Mouse (Mus musculus) heart, embryonic 12.5 days (tissue): ENCODE results near the gene Reg1. TPM values are rescaled to one million over a fixed set of nuclear protein-coding genes. Genes with fewer than 3 reads are reported as not detected.
"Not testable (repeated sequence)": the region's sequence is repeated elsewhere in the genome, so short reads cannot be mapped to it uniquely, and the experiment has no call there.

Source experiments
- ATAC-seq: fragments of 200-750 bp; cut with Nextera tagmentation; 2 replicates; pipeline ENCODE4 v1.8.0; 2017; ENCODE audit warnings: moderate TSS enrichment, moderate library complexity; ENCODE audit not compliant: insufficient number of reproducible peaks, low FRiP score
- H3K27ac ChIP-seq: fragments of 300-500 bp; sonication (generic); 2 replicates; pipeline ENCODE4 v1.5.1; 2016; ENCODE audit warnings: mild to moderate bottlenecking, moderate library complexity; ENCODE audit not compliant: poor library complexity, severe bottlenecking
- H3K27me3 ChIP-seq: fragments of 300-500 bp; sonication (generic); replicated peaks from 2 replicates; pipeline ENCODE4 v1.6.1; 2016; ENCODE audit warnings: mild to moderate bottlenecking, moderate library complexity
- H3K36me3 ChIP-seq: fragments of 300-500 bp; sonication (generic); 2 replicates; pipeline ENCODE4 v1.6.1; 2016; ENCODE audit warnings: mild to moderate bottlenecking, moderate library complexity
- H3K4me1 ChIP-seq: fragments of 300-500 bp; sonication (generic); replicated peaks from 2 replicates; pipeline ENCODE4 v1.6.1; 2016; ENCODE audit warnings: mild to moderate bottlenecking
- H3K4me2 ChIP-seq: fragments of 300-500 bp; sonication (generic); 2 replicates; pipeline ENCODE4 v1.6.1; 2016; ENCODE audit warnings: mild to moderate bottlenecking, moderate library complexity
- H3K4me3 ChIP-seq: fragments of 300-500 bp; sonication (generic); 2 replicates; pipeline ENCODE4 v1.5.1; 2016; ENCODE audit warnings: mild to moderate bottlenecking
- H3K9ac ChIP-seq: fragments of 300-500 bp; sonication (generic); 2 replicates; pipeline ENCODE4 v1.6.1; 2016; ENCODE audit warnings: mild to moderate bottlenecking, moderate library complexity
- H3K9me3 ChIP-seq: fragments of 300-500 bp; sonication (generic); replicated peaks from 2 replicates; pipeline ENCODE4 v1.6.1; 2016; ENCODE audit warnings: mild to moderate bottlenecking, moderate library complexity
- WGBS: fragments of 180-500 bp; shearing (Covaris S2); methylation state at CpG from one replicate; pipeline ENCODE4 v1.1.7; 2016; 5-methylcytosine and 5-hydroxymethylcytosine counted together
- polyA plus RNA-seq: library from polyadenylated mRNA; unstranded; fragments of >200 nt; fragmentation: Nextera tagmentation; extraction: Ambion mirVana; gene quantifications from 2 replicates; pipeline ENCODE4 v1.2.1, GENCODE M21; 2016

The Reg1 gene
- polyA plus RNA-seq, result not detected in 2 replicates

DNA sequence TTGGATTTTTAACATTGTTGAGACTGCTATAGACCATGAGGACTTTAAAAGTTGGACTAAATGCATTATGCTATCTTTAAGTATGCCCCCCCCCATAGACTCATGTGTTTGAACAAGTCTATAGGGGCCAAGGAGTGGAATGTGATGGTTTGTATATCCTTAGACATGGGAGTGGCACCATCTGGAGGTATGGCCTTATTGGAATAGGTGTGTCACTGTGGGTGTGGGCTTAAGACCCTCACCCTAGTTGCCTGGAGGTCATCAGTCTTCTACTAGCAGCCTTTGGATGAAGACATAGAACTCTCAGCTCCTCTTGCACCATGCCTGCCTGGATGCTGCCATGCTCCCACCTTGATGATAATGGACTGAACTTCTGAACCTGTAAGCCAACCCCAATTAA lies at the start of gene Reg1:
Gene Reg1 (plus strand): TSS at position 301 of the 400 bp plus-strand sequence.
- H3K9ac ChIP-seq, H3K27me3 ChIP-seq, H3K9me3 ChIP-seq, H3K4me1 ChIP-seq, ATAC-seq, H3K27ac ChIP-seq, H3K4me3 ChIP-seq, H3K36me3 ChIP-seq, H3K4me2 ChIP-seq: not testable (repeated sequence)

DNA sequence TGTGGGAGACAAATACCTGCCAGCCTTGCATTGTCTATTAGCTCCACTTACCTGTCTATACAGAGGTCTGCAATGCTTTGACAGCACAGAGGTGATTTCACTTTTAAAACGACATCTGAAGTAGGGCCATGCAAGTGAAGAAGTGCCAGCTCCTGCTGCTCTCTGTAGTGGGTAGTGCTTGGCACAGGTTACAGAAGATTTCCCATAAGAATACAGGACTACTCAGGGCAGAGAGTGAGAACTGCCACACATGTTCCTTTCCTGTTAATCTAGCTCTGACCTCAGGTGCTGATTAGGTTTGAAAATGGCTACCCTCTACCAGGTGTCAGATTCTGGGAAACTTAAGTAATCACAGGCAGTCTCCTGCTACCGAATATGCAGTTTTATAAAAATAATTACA lies 43.7 kb upstream of the Reg1 start, which contains the start of gene Reg3d:
Gene Reg3d (minus strand): TSS at position 101 of the 400 bp plus-strand sequence.
- no peak for ATAC-seq
- Histone ChIP-seq H3K36me3 (no peaks in the 10 kb centered on the region), H3K27ac (no peak within 1 kb of the TSS), H3K27me3 (no peaks in the 10 kb centered on the region), H3K4me1 (no peaks in the 10 kb centered on the region), H3K9me3 (no peaks in the 10 kb centered on the region), H3K4me2 (no peak within 1 kb of the TSS), H3K9ac (no peak within 1 kb of the TSS), H3K4me3 (no peak within 1 kb of the TSS)
- 69% methylated on average over 2 of the region's 2 CpGs for WGBS

DNA sequence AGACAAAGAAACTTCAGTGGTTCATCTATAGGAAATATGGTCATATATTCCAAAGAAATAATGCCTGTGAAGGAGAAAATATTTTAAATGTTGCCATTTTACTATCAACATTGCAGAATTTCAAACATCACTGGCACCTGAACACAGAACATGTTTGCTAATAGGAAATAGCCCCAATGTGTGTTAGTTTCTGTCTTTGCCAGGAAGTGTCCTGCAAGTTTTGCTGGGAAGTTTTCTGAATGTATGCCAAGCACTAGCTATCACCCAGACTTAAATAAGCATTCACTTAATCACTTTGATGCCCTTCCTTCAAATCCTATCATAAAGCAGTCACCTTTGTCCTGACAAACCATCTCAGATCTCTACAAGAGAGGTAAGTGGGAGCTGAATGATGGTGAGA lies 42.1 kb upstream of the Reg1 start, which contains the start of gene Reg3a:
Gene Reg3a (plus strand): TSS at position 301 of the 400 bp plus-strand sequence.
- Histone ChIP-seq H3K4me2 (no peak within 1 kb of the TSS), H3K9me3 (no peaks in the 10 kb centered on the region), H3K4me1 (no peaks in the 10 kb centered on the region), H3K27me3 (no peaks in the 10 kb centered on the region), H3K4me3 (no peak within 1 kb of the TSS), H3K36me3 (no peaks in the 10 kb centered on the region), H3K27ac (no peak within 1 kb of the TSS), H3K9ac (no peak within 1 kb of the TSS)
- ATAC-seq, result no peak

- ATAC-seq, result no peak
- Histone ChIP-seq H3K27ac (no peak overlapping the region), H3K9ac (no peak overlapping the region), H3K9me3 (no peaks in the 10 kb centered on the region), H3K36me3 (no peaks in the 10 kb centered on the region), H3K4me1 (no peaks in the 10 kb centered on the region), H3K27me3 (no peaks in the 10 kb centered on the region), H3K4me3 (no peak overlapping the region), H3K4me2 (no peak overlapping the region)
- WGBS, result 76% methylated on average over 3 of the region's 3 CpGs
Measured at GRCm38 (mm10) chr6:78385609-78386008, 36.9 kb upstream of the Reg1 start.

- not testable (repeated sequence) for ATAC-seq, H3K9me3 ChIP-seq, H3K4me2 ChIP-seq, H3K4me3 ChIP-seq, H3K27ac ChIP-seq, H3K36me3 ChIP-seq, H3K4me1 ChIP-seq, H3K9ac ChIP-seq, H3K27me3 ChIP-seq
- 92% methylated on average over 5 of the region's 17 CpGs for WGBS
Measured at GRCm38 (mm10) chr6:78395323-78395722, 27.2 kb upstream of the Reg1 start, which contains the start of gene Reg2. Reg2 (plus strand) TSS chr6:78395623.

GRCm38 (mm10) chr6:78425497-78425896 lies 3.0 kb downstream of the Reg1 start:
- Histone ChIP-seq H3K36me3 (no peaks in the 10 kb centered on the region), H3K27me3 (no peaks in the 10 kb centered on the region), H3K4me3 (no peak overlapping the region), H3K4me2 (no peak overlapping the region), H3K9ac (no peak overlapping the region), H3K27ac (no peak overlapping the region), H3K4me1 (no peaks in the 10 kb centered on the region), H3K9me3 (0 out of 2 replicates have a peak, but pooled peaks cover 2% of the 10 kb centered on the region)
- 0 out of 2 replicates have a peak, but pooled peaks have one; percentile 15 for ATAC-seq
- 70% methylated on average over 3 of the region's 3 CpGs for WGBS

DNA sequence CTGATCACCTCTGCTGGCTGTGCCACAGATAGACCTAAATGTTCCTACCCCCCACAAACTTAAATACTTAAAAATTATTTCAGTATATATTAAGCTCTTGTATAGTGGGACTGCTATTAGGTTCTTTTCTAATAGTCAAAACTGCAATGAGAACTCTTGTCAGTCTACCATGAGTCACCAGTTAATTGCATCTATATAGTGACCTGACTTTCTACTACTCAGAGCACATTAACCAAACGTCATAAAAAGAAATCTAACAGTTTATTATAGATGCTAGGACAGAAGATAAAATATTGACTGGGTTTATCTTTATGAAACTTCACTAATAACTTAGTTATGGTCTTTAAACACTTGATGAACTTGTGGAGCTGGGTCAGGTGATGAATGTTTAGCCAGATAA lies 24.7 kb downstream of the Reg1 start:
- Histone ChIP-seq H3K36me3 (no peaks in the 10 kb centered on the region), H3K27me3 (no peaks in the 10 kb centered on the region), H3K9me3 (no peaks in the 10 kb centered on the region), H3K27ac (no peak overlapping the region), H3K4me3 (no peak overlapping the region), H3K4me1 (no peaks in the 10 kb centered on the region), H3K4me2 (no peak overlapping the region), H3K9ac (no peak overlapping the region)
- 60% methylated on average over 1 of the region's 1 CpGs for WGBS
- ATAC-seq, result no peak

DNA sequence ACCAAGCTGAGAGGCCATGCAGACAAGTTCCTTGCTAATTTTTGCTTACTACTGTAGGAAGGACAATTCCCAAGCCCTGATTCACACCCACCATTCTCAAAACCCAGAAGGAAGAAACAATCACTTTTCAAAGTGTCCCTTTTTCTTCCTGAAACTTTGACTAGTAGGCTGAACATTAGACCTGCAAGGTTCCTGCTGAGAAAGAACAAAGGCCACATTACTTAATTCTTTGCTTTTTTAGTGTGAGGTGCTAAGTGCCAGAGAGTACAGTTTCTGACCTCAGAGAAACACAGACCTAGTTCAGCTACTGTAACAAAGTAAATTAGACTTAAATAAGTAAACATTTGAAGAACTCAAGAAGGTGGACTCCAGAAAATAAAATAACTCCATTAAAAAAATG lies 25.9 kb downstream of the Reg1 start:
- Histone ChIP-seq H3K27ac (no peak overlapping the region), H3K4me2 (no peak overlapping the region), H3K4me1 (no peaks in the 10 kb centered on the region), H3K36me3 (no peaks in the 10 kb centered on the region), H3K9me3 (no peaks in the 10 kb centered on the region), H3K9ac (no peak overlapping the region), H3K4me3 (no peak overlapping the region), H3K27me3 (no peaks in the 10 kb centered on the region)
- no peak for ATAC-seq

- Histone ChIP-seq H3K27ac (no peak overlapping the region), H3K9me3 (no peaks in the 10 kb centered on the region), H3K4me2 (no peak overlapping the region), H3K9ac (no peak overlapping the region), H3K4me1 (no peaks in the 10 kb centered on the region), H3K27me3 (no peaks in the 10 kb centered on the region), H3K4me3 (no peak overlapping the region), H3K36me3 (no peaks in the 10 kb centered on the region)
- WGBS, result 84% methylated on average over 2 of the region's 2 CpGs
- no peak for ATAC-seq
Measured at GRCm38 (mm10) chr6:78452804-78453203, 30.3 kb downstream of the Reg1 start.

- H3K4me1 ChIP-seq, result no peaks in the 10 kb centered on the region
- no peak for ATAC-seq
- H3K27ac ChIP-seq, result no peak overlapping the region
- no peaks in the 10 kb centered on the region for H3K9me3 ChIP-seq
- no peak overlapping the region for H3K9ac ChIP-seq
- 56% methylated on average over 3 of the region's 3 CpGs for WGBS
- H3K27me3 ChIP-seq, result no peaks in the 10 kb centered on the region
- H3K4me2 ChIP-seq, result no peak overlapping the region
- no peak overlapping the region for H3K4me3 ChIP-seq
- no peaks in the 10 kb centered on the region for H3K36me3 ChIP-seq
Measured at GRCm38 (mm10) chr6:78460191-78460825, 37.8 kb downstream of the Reg1 start.

GRCm38 (mm10) chr6:78462360-78462759 lies 39.8 kb downstream of the Reg1 start:
- no peak for ATAC-seq
- H3K4me1 ChIP-seq, result no peaks in the 10 kb centered on the region
- H3K27me3 ChIP-seq, result no peaks in the 10 kb centered on the region
- 58% methylated on average over 2 of the region's 2 CpGs for WGBS
- no peak overlapping the region for H3K4me2 ChIP-seq
- H3K9ac ChIP-seq, result no peak overlapping the region
- no peaks in the 10 kb centered on the region for H3K36me3 ChIP-seq
- no peak overlapping the region for H3K27ac ChIP-seq
- no peaks in the 10 kb centered on the region for H3K9me3 ChIP-seq
- no peak overlapping the region for H3K4me3 ChIP-seq

DNA sequence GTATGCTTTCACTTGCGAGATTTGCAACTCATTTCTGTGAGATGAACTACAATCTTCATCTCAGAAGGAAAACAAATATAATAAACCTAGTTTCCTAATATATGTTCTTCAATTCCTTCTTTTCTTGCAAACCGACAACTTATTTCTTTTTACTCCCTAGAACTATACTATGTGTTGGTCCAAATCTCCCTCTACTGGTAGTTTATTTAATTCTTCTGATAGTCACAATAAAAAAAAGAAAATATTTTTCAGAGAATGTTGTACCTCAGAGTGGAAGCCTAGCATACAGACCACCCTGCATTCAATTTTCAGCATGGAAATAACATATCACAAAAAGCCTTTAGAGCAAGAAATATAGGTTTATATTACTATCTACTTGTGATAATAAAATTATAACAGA lies 40.8 kb downstream of the Reg1 start:
- no peak overlapping the region for H3K27ac ChIP-seq
- H3K27me3 ChIP-seq, result no peaks in the 10 kb centered on the region
- H3K9me3 ChIP-seq, result no peaks in the 10 kb centered on the region
- WGBS, result 78% methylated on average over 2 of the region's 2 CpGs
- no peak overlapping the region for H3K4me3 ChIP-seq
- no peak overlapping the region for H3K9ac ChIP-seq
- H3K36me3 ChIP-seq, result no peaks in the 10 kb centered on the region
- no peaks in the 10 kb centered on the region for H3K4me1 ChIP-seq
- no peak overlapping the region for H3K4me2 ChIP-seq
- no peak for ATAC-seq
